Mouse (Mus musculus) testis, adult 2 months (tissue): ENCODE measurements around the gene Zfp575. TPM values are rescaled to one million over a fixed set of nuclear protein-coding genes. Genes with fewer than 3 reads are reported as not detected.
"Not testable (repeated sequence)": the region's sequence is repeated elsewhere in the genome, so short reads cannot be mapped to it uniquely, and the experiment has no call there.

ENCODE experiments used
- H3K27ac ChIP-seq: fragments of 200-500 bp; 2 replicates; pipeline ENCODE4 v1.5.1; 2012; ENCODE audit warnings: low read depth, low read length; ENCODE audit not compliant: control insufficient read depth, insufficient read depth
- H3K27me3 ChIP-seq: fragments of 200-500 bp; 2 replicates; pipeline ENCODE4 v1.6.1; 2012; ENCODE audit warnings: mild to moderate bottlenecking, low read length, moderate library complexity; ENCODE audit not compliant: control insufficient read depth, insufficient read depth
- H3K36me3 ChIP-seq: fragments of 200-500 bp; 2 replicates; pipeline ENCODE4 v1.6.1; 2012; ENCODE audit warnings: mild to moderate bottlenecking, low read length; ENCODE audit not compliant: control insufficient read depth, insufficient read depth
- H3K4me1 ChIP-seq: fragments of 200-500 bp; 2 replicates; pipeline ENCODE4 v1.6.1; 2012; ENCODE audit warnings: low read length; ENCODE audit not compliant: control insufficient read depth, insufficient read depth
- H3K4me3 ChIP-seq: fragments of 200-500 bp; 2 replicates; pipeline ENCODE4 v1.5.1; 2012; ENCODE audit warnings: low read depth, mild to moderate bottlenecking, low read length, moderate library complexity, mixed read lengths; ENCODE audit not compliant: control insufficient read depth
- CTCF ChIP-seq: fragments of 200-500 bp; IDR thresholded peaks from 2 replicates; pipeline ENCODE4 v1.5.1; 2012; ENCODE audit warnings: low read depth, mild to moderate bottlenecking, inconsistent platforms, low read length, moderate library complexity; ENCODE audit not compliant: control insufficient read depth, insufficient read depth, insufficient replicate concordance
- POLR2A ChIP-seq: fragments of 200-500 bp; IDR thresholded peaks from 2 replicates; pipeline ENCODE4 v1.6.1; 2012; ENCODE audit warnings: low read depth, mild to moderate bottlenecking, inconsistent platforms, low read length, moderate library complexity; ENCODE audit not compliant: control insufficient read depth
- polyA plus RNA-seq: library from polyadenylated mRNA; depleted of rRNA; stranded (reverse); fragments of >200 nt; gene quantifications from 2 replicates; pipeline ENCODE4 v1.2.3, GENCODE M21; 2012

The Zfp575 gene
- polyA plus RNA-seq, 1 experiment = 0.04 TPM

DNA sequence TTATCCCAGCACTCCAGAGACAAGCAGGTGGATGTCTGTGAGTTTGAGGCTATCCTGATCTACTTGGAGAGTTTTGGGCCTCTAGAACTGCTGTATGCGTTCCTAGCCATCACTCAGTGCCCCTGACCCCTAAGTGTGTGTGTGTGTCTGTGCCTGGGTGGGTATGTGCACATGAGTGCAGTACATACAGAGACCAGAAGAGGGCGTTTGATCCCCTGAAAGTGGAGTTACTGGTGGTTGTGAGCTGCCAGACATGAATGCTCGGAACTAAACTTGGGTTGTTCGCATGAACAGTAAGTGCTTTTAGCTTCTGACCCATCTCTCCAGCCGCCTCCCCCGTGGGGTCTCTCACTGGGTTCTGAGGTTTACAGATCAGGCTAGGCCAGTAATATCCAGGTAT lies 35.5 kb upstream of the Zfp575 start:
- H3K27ac ChIP-seq = no peak overlapping the region
- no peaks in the 10 kb centered on the region for H3K27me3 ChIP-seq
- no peaks in the 10 kb centered on the region for H3K36me3 ChIP-seq
- no peak overlapping the region for H3K4me3 ChIP-seq
- TF ChIP-seq POLR2A (no peak), CTCF (peak; percentile 31; the same call in 1 of the 2 replicates)
- H3K4me1 ChIP-seq = peaks cover 13% of the 10 kb centered on the region

DNA sequence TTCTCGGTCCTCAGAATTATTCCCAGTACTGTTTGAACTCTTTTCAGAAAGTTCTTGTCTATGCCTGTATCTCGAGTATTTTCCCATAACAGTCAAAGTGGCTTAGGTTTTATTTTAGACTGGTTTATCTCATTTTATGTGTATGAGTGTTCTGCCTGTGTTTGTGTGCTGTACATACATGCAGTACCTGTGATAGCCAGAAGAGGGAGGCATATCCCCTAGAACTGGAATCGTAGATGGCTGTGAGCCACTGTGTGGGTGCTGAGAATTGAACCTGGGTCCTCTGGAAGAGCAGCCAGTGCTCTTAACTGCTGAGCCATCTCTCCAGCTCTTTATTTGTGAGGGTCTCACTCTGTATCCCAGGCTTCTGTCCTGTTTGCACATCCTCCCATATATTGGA lies 33.8 kb upstream of the Zfp575 start:
- Histone ChIP-seq H3K4me3 (no peak overlapping the region), H3K27ac (no peak overlapping the region), H3K36me3 (no peaks in the 10 kb centered on the region), H3K4me1 (peaks cover 10% of the 10 kb centered on the region), H3K27me3 (no peaks in the 10 kb centered on the region)
- TF ChIP-seq CTCF (peak; percentile 3; the same call in 1 of the 2 replicates), POLR2A (no peak)

- no peaks in the 10 kb centered on the region for H3K27me3 ChIP-seq
- no peaks in the 10 kb centered on the region for H3K36me3 ChIP-seq
- no peak for TF ChIP-seq CTCF
- TF ChIP-seq POLR2A = no peak
- H3K4me3 ChIP-seq = no peak overlapping the region
- peaks cover 4% of the 10 kb centered on the region; the same call in 1 of the 2 replicates for H3K4me1 ChIP-seq
- no peak overlapping the region for H3K27ac ChIP-seq
Measured at GRCm38 (mm10) chr7:24619671-24620397, 32.4 kb upstream of the Zfp575 start.

DNA sequence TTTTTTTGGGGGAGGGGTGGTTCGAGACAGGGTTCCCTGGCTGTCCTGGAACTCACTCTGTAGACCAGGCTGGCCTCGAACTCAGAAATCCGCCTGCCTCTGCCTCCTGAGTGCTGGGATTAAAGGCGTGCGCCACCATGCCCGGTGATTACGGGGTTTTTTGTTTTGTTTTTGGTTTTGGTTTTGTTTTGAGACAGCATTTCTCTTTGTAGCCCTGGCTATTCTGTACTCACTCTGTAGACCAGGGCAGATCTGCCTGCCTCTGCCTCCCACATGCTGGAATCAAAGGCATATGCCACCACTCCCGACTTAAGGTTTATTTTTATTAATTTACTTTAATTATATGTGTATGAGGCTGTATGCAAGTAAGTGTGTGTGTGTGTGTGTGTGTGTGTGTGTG lies 30.9 kb upstream of the Zfp575 start:
- H3K27ac ChIP-seq, H3K36me3 ChIP-seq, H3K27me3 ChIP-seq, H3K4me3 ChIP-seq, H3K4me1 ChIP-seq: not testable (repeated sequence)

- Histone ChIP-seq H3K36me3 (no peaks in the 10 kb centered on the region), H3K4me3 (no peak overlapping the region), H3K4me1 (peaks cover 5% of the 10 kb centered on the region; the same call in 1 of the 2 replicates), H3K27me3 (no peaks in the 10 kb centered on the region), H3K27ac (no peak overlapping the region)
- TF ChIP-seq CTCF = no peak
- TF ChIP-seq POLR2A = no peak
Measured at GRCm38 (mm10) chr7:24617763-24618162, 30.3 kb upstream of the Zfp575 start.

DNA sequence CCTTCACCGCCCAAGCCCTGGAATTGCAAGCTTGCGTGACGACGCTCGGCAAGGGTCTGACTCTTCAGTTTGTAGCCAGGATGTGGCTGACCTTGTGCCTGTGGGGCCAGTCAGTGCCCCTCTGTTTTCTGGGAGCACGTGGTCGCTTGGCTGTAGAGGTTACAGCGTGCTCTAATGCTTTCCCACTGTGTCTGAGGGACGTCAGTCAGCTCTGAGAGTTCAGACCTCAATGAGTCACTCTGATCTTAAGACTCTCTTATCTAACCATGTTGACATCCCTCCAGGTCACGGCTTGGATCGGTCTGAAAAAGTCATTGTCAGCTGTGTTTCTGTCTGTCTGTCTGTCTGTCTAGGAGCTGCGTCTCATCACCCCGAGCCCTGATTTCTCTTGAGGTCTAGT lies 27.4 kb upstream of the Zfp575 start:
- TF ChIP-seq POLR2A (no peak), CTCF (no peak)
- Histone ChIP-seq H3K4me3 (no peak overlapping the region), H3K36me3 (no peaks in the 10 kb centered on the region), H3K27me3 (no peaks in the 10 kb centered on the region), H3K4me1 (peaks cover 24% of the 10 kb centered on the region), H3K27ac (no peak overlapping the region)

- H3K4me3 ChIP-seq = no peak overlapping the region; the same call in 1 of the 2 replicates
- no peak overlapping the region for H3K27ac ChIP-seq
- TF ChIP-seq CTCF (no peak), POLR2A (no peak)
- no peaks in the 10 kb centered on the region for H3K27me3 ChIP-seq
- H3K36me3 ChIP-seq = no peaks in the 10 kb centered on the region
- H3K4me1 ChIP-seq = peaks cover 24% of the 10 kb centered on the region
Measured at GRCm38 (mm10) chr7:24612308-24612910, 25.0 kb upstream of the Zfp575 start.

DNA sequence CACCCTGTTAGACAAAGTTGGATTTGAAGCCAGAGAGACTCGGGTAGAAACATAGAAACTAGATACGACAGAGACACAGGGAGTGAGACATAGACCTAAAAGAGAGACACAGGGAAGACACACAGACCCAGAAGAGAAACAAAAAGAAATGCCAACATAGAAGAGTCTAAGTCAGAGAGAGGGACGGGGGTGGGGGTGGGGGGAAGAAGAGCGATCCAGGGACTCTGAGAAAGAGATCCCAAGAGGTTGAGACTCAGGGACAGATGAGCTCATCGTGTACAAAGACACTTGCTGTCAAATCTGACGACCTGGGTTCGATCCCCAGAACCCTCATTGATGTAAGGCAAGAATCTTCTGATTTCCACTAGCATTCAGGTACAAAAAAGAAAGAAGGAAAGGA lies 24.3 kb upstream of the Zfp575 start:
- H3K36me3 ChIP-seq = no peaks in the 10 kb centered on the region
- peak overlapping the region; percentile 81 for H3K4me3 ChIP-seq
- no peak overlapping the region for H3K27ac ChIP-seq
- no peaks in the 10 kb centered on the region for H3K27me3 ChIP-seq
- no peak for TF ChIP-seq POLR2A
- TF ChIP-seq CTCF = no peak
- H3K4me1 ChIP-seq = peaks cover 24% of the 10 kb centered on the region
